Mouse (Mus musculus): ENCODE data around the gene Rbak.
"Not testable (repeated sequence)": the region's sequence is repeated elsewhere in the genome, so short reads cannot be mapped to it uniquely, and the experiment has no call there.

Rbak gene

GRCm38 (mm10) chr5:143135042-143135441 is 45.5 kb downstream of the Rbak start:
- no peak for DNase-seq (ENCODE audit: low read depth, low spot score)

DNA sequence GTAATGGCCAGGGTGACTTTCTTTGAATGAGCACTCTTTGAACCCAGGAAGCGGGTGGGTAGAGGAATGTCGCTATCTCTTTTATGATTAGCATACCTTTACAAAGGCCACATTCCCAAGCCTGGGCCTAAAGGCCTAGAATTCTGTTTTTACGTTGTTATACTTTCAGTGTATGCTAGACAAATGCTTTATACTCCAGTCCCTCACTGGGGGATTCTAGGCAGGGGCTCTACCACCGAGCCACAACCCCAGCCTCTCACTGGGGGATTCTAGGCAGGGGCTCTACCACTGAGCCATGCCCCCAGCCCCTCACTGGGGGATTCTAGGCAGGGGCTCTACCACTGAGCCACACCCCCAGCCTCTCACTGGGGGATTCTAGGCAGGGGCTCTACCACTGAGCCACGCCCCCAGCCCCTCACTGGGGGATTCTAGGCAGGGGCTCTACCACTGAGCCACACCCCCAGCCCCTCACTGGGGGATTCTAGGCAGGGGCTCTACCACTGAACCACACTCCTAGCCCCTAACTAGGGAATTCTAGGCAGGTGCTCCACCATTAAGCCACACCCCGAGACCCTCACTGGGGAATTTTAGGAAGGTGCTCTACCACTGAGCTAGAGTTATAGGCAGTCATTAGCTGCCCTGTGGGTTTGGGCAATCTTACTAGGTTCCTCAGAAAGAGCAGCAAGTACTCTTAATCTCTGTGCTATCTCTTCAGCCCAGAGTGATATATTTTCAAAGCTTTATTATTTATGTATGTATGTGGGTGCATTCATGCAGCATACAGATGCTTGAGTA is 46.2 kb downstream of the Rbak start:
- DNase-seq (ENCODE audit: low read depth, low spot score) = not testable (repeated sequence)

GRCm38 (mm10) chr5:143132935-143133514 is 47.5 kb downstream of the Rbak start:
- DNase-seq (ENCODE audit: low read depth, low spot score) = no peak

DNA sequence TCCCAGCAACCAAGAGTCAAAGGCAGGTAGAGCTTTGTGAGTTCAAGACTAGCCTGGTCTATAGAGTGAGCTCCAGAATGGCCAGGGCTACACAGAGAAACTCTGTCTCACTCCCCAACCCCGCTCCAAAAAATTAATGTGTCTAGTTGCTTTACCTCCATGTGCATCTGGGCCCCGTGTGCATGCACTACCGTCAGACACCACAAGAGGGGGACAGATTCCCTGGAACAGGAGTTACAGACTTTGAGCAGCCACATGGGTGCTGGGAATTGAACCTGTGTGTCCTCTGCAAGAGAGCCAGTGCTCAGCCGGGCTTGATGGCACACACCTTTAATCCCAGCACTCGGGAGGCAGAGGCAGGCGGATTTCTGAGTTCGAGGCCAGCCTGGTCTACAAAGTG is 50.2 kb downstream of the Rbak start:
- DNase-seq (ENCODE audit: low read depth, low spot score) = no peak

DNA sequence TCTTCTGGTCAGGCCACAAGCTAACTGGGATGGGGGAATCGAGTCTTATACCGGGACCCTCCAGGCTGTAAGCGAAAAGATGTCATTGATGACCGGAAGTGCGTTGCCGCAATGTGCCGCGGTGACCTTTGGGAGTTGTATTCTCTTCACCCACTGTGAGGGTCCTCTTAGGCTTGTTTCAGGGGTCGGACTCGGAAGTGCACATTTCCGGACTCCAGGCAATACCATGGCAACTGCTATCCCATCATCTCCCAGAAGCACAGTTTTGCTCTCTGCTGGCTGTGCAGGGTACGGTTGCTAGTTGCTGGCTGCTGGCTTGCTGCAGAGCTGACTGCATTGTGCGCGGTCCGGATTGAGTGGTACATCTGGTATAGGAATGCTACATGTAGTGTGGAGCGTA is 51.5 kb downstream of the Rbak start:
- DNase-seq (ENCODE audit: low read depth, low spot score) = no peak

DNA sequence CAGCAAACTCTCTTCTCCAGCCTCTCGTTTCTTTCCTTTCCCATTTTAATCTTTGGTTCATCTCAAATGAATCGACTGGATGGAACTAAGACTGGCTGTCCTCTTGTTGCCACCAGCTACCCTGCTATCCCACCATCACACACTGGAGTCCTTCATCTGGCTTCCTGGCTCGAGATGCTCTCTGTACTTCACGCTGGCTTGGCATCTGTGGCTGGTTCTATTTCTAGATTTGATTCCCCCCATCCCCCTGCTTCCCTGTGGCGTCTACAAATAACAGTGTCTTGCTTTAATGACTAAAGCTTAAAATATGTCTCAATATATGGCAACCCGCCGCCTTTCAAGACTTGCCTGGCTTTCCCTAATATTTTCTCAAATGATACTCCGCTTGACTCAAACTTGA is 52.7 kb downstream of the Rbak start:
- DNase-seq (ENCODE audit: low read depth, low spot score) = no peak

DNA sequence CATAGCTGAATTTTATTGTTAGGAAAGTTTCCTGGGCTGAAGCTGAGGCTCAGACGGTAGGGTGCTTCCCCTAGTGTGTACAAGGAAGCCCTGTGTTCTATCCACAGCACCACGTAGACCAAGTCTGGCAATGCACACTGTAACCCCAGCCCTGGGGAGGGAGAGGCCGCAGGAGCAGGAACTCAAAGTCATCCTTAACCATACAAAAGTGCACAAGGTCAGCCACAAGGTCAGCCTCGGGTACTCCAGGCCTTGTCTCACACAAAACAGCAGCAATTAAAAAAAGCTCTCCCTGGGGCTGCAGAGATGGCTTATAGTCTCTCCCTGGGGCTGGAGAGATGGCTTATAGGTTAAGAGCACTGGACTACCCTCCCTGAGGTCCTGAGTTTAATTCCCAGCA is 53.7 kb downstream of the Rbak start:
- no peak for DNase-seq (ENCODE audit: low read depth, low spot score)

- DNase-seq (ENCODE audit: low read depth, low spot score) = no peak
Observed at GRCm38 (mm10) chr5:143126089-143126488, 54.5 kb downstream of the Rbak start.

DNA sequence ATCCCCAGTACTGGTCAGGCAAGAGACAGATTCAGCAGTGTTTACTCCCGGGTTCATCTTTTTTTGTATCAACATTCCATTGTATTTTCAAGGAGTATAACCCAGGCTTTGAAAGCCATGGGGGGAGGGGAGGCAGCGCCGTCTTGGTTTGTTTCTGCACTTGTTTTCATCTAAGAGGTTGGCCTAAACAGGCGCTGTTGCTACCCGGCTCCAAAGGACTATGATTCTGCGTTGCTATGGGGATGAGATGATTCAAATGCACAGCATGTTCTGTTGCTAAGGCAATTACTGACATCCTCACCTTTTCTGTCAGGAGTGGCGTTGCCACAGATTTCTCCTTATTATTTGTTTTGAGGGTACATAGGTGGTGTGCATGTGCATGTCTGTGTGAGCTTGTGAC is 55.0 kb downstream of the Rbak start:
- DNase-seq (ENCODE audit: low read depth, low spot score) = no peak

GRCm38 (mm10) chr5:143124805-143125378 is 55.7 kb downstream of the Rbak start:
- DNase-seq (ENCODE audit: low read depth, low spot score) = no peak

DNA sequence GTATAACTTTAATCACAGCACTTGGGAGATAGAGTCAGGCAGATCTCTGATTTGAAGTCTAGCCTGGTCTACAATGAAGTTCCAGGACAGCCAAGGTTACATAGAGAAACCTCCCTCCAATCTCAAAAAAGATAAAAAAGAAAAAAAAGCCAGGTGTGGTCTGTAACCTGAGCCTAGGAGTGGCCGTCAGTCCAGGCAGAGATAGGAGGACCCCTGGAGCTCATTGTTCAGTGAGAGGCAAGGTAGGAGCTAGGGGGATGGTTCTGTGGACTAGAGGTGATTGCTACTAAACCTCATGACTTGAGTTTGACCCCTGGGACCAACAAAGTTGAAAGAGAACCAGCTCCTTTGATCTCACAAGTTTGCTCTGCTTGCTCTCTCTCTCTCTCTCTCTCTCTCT is 57.9 kb downstream of the Rbak start:
- DNase-seq (ENCODE audit: low read depth, low spot score) = no peak
